In the genomic region with DNA sequence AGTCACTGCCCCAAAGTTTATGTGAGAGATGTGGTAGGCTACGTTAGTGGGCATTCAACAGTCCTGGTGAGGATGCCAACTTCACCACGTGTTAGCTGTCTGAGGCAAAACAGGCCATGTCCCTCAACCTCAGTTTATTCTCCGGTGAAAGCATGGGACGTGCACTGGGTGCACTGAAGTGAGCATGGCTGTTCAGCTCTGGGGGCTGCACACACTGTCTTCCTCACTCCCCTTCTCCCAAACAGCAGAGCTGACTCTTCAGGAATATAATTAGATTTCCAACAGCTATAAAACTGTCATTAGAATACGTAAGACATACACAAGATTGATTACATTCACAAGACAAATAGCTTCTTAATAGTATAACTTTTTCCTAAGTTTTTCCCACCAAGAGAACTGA, we compare ENCODE assay signal across 17 mouse cellular contexts.
"Had no signal": no experiment of that assay in that cellular context is flagged by ENCODE, and none has a peak within 500 bp of the region (broad histone marks: within the 10 kb centered on the region; RNA-seq: fewer than 3 reads in every experiment).

No protein-coding gene starts in this region.

- H3K4me1 ChIP-seq: lung, embryonic 15.5 days; megakaryocyte, embryonic 14.5 days; midbrain, embryonic 13.5 days; midbrain, embryonic 15.5 days; neural tube, embryonic 12.5 days; stomach, embryonic 15.5 days had no signal

- ATAC-seq: lung, postnatal 0 days; midbrain, embryonic 13.5 days; midbrain, embryonic 15.5 days had no signal

- H3K27ac ChIP-seq: lung, embryonic 15.5 days; macrophage; midbrain, embryonic 13.5 days; midbrain, embryonic 15.5 days; neural tube, embryonic 12.5 days; stomach, embryonic 15.5 days; stomach, postnatal 0 days had no signal

- DNase-seq: lung, adult 2 months; lung, postnatal 14 days; lung, postnatal 36 days; right cerebral cortex, postnatal 14 days; thymus, adult 2 months; thymus, postnatal 25 days; thymus, postnatal 4 days had no signal

- H3K4me3 ChIP-seq: lung, embryonic 15.5 days; megakaryocyte, embryonic 14.5 days; midbrain, embryonic 13.5 days; midbrain, embryonic 15.5 days; neural tube, embryonic 12.5 days; stomach, embryonic 15.5 days had no signal

- H3K36me3 ChIP-seq: lung, embryonic 15.5 days; midbrain, embryonic 13.5 days; midbrain, embryonic 15.5 days; neural tube, embryonic 12.5 days had no signal

- H3K27me3 ChIP-seq: lung, embryonic 15.5 days; megakaryocyte, embryonic 14.5 days; midbrain, embryonic 13.5 days; midbrain, embryonic 15.5 days; neural tube, embryonic 12.5 days; stomach, embryonic 15.5 days had no signal

- H3K9ac ChIP-seq: lung, embryonic 15.5 days; midbrain, embryonic 13.5 days; midbrain, embryonic 15.5 days; neural tube, embryonic 12.5 days; stomach, embryonic 15.5 days had no signal

- H3K4me2 ChIP-seq: lung, embryonic 15.5 days; midbrain, embryonic 11.5 days; midbrain, embryonic 13.5 days; midbrain, embryonic 15.5 days; neural tube, embryonic 12.5 days; stomach, embryonic 15.5 days had no signal

- H3K9me3 ChIP-seq: lung, embryonic 15.5 days; midbrain, embryonic 13.5 days; midbrain, embryonic 15.5 days; neural tube, embryonic 12.5 days; stomach, embryonic 15.5 days had no signal
